Mouse (Mus musculus): ENCODE results near the gene Daam1. TPM values are rescaled to one million over a fixed set of nuclear protein-coding genes. Genes with fewer than 3 reads are reported as not detected.

Daam1 gene
- polyA plus RNA-seq, 2 experiments from 2014 or later = 1.9 to 2.0 TPM

DNA sequence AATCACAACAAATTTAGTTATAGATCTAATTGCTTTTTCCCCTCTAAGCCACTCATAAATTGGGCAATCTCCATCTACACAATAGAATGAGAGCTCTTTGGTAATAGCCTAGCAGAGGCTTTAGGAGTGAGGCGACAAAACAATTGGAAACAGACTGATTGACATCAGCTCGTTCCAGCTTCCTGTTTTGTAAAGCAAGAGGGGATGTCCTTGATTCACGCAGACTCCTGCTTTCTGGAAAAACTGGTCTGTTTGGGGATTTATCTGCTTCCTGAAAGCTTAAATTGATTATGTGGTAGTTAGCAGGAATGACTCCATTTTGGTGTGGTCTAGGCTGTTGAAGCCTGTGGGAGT is 33.6 kb downstream of the Daam1 start:
- no peak for ATAC-seq

DNA sequence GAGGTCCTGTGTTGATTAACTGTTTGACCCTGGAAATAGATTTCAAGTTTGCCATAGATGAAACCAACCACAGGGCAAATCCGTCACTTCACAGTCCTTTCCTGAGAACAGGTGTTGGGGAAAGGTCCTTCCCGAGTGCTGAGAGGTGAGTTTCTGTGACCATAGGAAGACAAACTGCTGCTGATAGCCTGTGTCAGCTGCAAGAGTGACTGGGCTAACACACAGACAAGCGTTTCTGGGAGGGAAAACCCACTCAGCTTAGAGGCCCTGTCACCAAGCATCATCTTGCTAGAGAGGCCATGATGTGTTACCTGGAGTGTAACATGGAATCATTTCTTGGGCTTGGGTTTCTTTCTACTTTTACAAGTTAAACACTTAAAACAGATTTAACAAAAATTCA is 35.1 kb downstream of the Daam1 start:
- ATAC-seq = no peak

DNA sequence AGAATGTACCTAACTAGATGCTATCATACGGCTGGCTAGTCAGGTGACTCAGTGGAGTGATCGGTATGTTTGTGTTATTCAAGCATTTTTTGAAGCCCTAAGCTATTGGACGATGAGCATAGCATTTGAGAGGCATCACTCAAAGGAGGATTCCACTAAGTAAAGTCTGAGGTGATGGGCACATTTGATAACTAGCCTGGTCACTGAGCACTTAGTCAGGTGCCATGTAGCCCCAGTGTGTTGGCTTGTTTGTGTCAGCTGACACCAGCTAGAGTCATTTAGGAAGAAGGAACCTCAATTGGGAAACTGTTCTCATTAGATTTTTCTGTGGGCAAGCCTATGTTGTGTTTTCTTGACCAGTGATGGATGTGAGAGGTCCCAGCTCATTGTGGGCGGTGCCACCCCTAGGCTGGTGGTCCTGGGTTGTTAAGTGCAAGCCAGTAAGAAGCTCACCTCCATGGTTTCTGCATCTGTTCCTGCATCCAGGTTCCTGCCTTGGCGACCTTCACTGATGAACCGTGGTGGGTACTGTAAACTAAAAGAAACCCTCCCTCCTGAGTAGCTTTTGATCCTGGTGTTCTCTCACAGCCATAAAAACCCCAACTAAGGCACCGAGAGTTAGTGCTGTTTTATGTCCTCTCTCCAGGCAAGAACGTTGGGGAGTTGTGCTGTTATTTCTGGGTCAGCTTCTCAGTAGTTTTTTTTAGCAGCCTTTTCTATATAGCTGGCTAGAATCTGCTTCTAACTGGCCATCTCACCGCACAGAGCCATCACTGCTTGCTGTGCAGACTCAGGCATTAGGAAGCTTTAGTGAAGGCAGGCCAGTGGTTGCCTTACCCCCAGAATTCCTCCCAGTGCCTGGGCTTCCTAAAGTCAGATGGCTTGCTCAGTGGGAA is 36.7 kb downstream of the Daam1 start:
- no peak for ATAC-seq

DNA sequence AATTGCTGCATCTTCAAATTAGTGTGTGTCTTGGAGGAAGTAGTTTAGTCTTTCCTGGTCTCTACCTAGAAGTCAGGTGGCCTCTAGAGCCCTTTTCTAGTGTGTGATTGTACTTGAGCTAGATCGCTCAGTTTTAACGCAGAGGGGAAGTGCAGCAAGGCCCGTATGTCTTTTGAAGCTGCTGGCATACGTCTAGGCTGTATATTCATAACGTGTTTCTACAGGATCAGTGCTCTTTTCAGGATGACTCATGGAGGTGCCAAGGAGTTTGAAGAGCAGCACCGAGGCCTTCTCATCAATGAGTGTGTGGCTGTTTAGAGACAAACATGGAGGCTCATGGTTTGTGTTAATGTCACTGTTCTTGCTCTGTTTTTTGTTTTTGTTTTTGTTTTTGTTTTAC is 39.8 kb downstream of the Daam1 start:
- ATAC-seq = no peak

DNA sequence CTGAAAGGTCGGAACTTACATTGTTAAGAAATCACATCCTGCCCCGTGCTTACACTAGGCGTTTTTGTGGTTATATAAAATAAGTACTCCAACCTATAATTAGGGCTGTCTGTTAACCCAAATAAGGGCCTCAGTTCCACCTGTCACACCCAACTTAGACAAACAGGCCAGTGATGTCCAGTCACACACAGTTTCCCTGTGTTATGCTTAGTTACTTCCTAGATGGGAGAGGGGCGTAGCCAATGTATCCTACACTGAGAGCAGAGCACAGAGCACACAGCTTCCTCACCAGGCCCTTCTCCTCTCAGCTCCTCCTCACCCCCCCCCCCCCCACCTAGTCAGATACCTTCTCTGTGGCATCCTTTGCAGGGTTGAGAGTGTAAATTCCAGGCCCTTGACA is 41.5 kb downstream of the Daam1 start:
- no peak for ATAC-seq

DNA sequence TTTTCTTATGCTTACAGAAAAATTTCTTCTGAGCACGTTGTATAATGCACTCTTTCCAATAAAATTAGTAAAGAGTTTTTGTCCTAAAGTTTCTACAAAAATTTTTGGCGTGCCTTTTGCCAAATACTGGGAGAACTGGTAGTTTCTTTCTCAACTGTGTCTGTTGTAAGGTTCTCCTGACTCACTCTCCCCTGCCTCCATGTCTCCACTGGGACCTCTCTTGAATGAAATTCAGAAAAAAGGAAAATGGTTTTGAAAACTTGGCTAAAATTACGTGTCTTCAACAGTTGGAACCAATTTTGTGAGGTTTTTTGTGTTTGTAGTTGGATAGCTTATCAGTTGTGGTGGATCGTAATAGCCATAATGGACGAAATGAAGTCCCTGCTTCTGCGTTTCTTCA is 43.7 kb downstream of the Daam1 start:
- no peak for ATAC-seq

DNA sequence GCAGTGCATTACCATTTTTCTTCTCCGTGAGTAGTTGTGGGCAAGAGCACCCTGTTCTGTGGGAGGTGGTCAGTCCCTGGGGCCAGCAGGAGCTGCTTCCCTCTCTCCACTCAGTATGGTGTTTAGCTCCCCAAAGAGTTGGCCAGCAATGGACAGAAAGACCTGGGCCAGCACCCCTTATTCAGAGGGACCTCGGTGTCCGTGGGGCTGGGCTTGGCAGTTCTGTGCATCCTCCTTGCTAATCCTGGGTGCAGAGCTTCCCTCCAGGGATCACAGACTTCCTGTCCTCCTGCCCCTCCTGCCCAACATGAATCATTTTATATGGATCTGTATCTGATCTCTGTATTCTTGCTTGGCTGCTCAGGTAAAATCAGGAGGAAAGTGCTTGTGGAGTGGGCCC is 44.1 kb downstream of the Daam1 start:
- no peak for ATAC-seq

DNA sequence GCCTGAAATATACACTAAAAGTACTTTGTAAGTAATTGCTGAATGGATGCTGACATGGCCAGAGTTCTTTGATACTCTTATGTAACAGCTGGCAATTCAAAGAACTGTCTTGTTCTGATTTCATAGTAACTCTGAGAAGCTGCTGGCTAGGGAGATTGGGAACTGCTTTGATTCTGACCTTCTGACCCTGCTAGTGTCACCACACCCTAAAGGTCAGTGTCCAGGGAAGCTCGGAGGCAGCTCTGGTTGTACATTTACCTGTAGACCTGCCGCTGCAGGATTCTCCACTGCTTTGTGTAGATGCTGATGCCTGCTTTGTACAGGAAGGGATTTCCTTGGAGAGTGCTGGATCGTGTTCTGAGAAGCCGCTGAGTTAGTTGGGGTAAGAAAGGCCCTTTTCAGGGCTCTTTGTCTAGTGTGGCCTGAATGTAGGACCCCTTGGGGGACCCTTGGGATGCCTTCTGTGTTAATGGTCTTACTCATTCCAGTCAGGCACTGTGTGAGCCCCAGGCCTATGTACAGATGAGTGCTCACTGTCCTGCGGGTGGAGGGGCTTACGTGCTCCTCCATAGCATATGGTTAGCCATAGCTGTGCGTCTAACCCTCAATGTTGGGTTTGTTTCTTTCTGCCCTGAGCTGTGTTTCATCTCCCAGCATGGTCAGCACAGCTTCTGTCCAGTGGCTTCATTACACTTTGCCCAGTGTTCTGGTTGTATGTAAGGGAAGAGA is 45.0 kb downstream of the Daam1 start:
- ATAC-seq = no peak

DNA sequence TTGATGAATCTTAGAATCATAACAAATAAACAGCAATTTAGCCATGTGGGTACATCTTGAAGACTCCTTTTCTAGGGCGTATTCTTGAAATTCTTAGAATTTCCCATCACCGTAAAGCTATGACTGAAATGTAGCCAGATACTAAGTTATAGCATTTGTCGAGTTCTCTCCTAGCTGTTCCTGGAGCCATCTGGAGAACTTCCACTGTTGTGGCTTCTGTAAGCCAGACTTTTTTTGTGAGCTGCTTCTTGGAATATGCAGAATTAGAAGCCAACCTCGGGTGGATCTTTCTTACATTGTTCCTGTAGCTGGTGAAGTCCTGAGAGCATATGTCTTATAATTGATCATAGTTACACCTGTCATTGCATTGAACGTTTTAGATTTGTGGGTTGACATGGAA is 50.1 kb downstream of the Daam1 start:
- no peak for ATAC-seq

DNA sequence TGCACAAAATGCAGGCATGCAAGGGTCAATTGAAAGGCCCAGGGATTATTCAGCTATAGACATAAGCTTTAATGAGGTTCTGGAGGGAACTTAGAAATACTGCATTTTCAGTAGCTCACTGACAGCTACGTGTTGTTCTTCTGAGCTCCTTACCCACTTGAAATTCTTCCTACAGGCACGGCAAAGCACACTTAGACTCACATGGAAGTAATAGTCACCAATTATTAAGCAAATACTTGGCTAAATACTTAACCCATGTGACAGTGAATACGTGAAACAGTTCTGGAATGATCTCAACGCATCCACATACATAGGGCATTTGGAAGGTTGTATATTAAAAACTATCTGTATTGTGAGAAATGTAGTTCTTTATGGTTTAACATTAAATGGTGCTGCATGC is 50.6 kb downstream of the Daam1 start:
- ATAC-seq = no peak

DNA sequence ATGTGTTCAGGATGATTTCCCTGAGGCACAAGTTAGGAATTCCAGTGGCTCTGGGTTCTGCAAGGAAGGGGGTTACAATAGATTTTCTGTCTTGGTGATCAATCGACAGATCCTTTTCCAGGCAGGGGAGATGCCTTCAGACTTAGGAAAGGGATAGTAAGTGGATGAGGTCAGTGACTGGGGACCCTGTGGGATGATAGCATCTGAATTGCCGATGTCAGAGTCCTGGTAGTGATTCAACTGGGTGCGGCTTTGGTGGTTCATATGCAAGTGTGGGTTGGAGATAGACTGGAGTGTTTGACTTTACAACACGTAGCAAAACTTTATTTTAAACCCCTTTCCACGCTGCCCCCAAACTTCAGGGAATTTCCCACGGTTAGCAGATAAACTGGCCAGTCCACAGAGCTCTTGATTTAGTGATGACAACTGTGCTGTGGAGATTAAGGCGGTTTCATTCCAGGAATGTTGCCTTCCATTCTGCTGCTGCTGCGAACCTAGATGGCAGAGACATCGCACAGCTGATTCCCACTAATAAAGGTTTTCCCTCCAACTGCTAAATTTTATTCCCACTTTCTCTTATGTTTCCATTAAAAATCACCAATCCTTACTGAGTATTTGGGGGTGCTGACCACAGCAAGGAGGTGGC is 52.3 kb downstream of the Daam1 start:
- ATAC-seq = no peak

DNA sequence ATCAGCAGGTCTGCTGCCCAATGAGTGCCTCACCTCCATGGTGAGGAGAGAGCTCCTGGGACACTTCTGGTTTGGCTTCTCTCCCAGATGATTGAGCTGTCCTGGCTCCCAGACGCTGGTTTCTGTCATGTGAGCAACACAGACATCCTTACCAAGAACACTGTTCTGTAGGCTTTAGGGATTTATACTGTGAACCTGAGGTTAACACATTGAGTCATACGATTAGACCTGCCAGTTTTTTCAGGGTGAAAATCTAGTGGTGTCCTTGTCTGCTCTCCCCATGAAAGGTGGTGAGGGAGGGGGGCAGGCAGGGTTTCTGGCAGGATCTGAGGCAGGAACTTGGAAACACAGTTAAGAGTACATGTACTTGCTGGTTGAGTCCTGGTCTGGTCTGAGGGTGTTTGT is 54.3 kb downstream of the Daam1 start:
- no peak for ATAC-seq

DNA sequence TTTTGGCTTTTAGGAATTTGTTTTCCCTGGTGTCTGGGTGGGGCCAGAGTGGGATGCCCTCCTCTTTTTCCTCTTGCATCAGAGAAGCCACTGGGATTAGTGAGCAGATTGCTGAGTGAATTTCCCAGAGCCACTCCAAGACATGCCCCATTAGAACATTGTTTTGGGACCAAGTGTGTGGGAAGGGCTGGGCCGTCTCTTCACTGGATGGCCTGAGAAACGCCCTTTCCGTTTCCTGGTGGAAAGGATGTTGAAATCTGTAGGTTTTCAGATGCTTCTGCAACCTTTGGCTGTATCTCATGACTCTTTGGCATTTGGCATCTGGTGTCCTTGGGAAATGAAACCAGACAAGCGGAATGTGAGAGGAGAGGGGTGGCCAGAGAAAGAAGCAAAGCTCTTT is 54.8 kb downstream of the Daam1 start:
- ATAC-seq = no peak

DNA sequence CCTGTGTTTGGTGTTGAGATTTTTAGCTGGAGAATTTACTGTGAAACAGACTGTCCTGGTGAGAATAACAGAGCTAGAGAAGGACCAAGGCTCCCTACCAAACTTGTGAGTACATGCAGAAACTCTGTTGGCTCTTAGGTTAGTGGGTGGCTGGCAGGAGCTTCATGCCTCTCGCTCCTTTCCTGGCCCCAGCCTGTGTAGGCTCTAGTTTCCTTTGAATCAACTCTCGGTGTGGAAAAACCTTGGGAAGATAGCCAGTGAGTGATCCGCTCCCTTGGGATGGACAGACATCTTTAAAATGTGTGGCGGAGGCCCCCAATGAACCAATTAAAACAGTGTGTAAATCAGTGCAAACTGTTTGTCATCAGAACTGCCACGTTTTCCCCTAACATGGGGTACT is 55.5 kb downstream of the Daam1 start:
- ATAC-seq = no peak

DNA sequence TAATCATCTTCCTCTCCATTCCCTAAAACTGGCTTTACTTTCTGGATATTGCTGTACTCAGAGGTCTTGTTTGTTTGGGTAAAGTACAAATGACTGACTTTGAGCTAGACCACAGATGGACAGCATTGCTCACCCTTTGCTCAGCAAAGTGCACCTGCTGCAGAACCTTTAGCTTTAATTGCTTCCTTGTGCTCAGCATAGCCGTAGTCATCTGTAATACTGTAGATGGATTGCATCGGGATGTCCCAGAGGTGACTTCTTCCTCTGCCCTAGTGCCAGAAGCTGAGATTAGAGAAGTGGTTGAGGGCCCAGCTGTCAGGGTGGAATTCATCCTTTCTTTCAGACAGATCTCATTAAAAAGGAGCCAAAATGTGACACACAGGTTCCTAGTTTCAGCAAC is 56.1 kb downstream of the Daam1 start:
- ATAC-seq = no peak

DNA sequence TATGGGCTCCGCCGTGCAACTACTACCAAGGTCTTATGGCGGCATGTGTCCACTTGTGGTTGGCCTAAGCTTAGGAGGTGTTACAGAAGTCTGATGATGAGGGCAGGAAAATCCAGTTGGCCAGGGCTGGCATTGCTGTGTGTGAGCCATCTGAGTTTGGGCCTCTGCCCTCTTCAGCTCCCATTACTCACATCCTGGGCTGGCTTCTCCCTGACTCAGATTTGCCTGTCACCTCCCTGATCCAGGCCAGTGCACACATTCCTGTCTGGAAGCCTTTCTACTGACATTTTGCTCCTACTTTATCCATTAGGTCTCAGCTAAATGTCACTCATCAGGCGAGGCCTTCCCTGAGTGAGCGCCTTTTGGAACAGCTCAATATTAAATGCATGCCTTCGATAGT is 57.5 kb downstream of the Daam1 start:
- no peak for ATAC-seq

DNA sequence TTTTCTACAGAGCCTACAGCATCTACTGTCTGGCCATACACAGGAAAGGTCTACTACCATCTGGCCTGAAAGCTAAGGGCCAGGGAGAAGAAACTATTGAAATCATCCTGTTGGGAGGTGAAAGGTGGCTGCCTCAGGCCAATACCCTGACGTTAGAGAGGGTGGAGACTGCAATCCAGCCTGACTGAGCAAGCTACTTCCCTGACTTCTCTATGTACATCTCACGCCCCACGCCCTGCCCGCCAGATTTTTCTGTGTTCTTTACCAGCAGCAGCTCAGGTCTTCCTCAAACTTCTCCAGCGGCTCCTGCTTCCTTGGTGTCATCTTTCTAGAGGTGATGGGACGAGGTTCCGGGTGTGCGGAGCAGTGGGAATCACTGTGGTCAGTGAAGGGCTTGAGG is 58.4 kb downstream of the Daam1 start:
- no peak for ATAC-seq

DNA sequence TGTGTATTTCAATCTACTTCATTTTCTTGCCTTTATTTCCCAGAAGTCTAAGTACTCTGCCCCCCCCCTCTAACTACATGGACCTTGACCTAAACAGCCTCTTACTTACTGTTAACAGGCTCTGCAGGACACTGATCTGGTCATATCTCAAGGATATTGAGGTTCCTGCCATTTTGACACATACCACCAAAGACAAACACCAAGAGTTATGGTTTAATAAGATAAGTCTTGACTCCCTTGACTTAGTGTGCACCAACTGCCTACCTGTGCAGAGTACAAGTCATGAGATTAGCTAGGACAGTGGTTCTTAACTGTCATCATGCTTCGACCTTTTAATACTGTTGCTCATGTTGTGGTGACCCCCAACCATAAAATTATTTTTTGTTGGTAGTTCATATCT is 59.4 kb downstream of the Daam1 start:
- no peak for ATAC-seq

DNA sequence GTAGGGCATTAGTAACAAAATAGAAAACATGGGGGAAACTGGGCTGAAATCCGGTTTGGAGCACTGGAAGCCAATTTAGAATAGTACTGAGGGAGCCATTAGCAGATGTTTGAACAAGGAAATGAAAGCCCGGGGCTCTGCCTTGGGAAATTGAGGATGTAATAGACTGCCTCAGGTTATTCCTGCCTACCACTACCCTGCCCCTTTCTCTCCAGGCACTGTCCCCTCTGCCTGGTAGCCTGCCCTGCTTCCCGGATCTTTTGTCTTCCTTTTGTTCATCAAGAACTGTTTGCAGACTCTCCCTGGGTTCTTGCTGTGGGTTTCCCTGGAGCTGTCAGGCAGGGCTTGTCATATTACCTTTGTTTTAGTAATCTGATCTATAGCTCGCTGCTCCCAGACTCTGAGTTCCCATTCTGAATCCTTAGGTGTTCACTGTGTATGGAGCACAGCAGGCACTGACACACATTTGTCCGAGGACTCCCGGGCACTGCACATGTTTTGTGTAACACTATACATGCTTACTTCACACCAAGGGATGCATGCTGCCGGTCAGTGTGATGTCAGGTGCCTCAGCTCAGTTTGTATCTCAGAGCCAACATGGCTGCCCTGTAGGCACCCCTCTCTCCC is 61.0 kb downstream of the Daam1 start:
- ATAC-seq = no peak

DNA sequence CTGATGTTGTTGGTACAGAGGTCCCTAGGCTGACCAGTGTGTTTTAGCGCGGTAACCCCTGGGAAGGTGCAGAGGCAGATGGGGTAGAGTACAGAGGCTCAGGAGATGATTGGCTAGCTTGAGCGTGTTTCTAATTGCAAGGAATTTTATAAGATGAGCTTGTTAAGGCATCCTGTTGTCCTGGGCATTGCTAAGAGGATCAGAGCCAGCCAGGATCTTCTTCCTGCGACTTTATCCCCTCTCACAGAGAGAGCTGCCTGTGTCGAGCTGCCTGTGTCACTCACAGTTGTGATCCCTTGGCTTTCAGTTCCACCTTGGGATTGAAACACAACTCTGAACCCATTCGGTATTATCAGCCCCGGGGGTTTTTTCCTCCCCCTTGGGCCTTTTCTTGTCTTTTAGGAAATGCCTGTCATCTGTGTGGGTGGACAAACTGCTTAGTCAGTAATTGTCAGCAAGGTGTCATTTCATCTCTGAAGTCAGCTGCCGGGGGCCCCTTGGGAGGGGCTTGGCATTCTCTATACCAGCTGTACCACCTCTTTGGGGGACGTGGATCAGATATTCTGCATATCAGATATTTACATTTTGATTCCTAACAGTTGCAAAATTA is 62.2 kb downstream of the Daam1 start:
- ATAC-seq = no peak

DNA sequence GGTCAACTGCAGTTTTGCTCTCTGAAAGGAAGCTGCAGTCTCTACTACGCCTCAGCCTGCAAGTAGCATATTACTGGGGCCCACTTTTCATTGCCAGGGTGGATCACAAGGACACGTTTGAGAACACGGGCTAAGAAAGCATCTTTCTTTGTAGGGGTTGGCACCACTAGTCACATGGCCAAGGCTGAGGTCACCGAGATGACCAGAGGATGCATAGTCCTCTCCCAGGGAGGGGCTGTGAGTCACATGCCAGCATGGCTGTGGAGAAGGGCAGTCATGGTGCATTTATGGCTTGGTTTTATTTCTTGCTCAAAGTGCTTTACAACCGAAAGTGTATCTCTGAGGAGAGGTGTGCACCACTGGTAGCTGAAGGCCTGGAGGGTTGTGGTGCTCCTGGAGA is 67.4 kb downstream of the Daam1 start:
- no peak for ATAC-seq

DNA sequence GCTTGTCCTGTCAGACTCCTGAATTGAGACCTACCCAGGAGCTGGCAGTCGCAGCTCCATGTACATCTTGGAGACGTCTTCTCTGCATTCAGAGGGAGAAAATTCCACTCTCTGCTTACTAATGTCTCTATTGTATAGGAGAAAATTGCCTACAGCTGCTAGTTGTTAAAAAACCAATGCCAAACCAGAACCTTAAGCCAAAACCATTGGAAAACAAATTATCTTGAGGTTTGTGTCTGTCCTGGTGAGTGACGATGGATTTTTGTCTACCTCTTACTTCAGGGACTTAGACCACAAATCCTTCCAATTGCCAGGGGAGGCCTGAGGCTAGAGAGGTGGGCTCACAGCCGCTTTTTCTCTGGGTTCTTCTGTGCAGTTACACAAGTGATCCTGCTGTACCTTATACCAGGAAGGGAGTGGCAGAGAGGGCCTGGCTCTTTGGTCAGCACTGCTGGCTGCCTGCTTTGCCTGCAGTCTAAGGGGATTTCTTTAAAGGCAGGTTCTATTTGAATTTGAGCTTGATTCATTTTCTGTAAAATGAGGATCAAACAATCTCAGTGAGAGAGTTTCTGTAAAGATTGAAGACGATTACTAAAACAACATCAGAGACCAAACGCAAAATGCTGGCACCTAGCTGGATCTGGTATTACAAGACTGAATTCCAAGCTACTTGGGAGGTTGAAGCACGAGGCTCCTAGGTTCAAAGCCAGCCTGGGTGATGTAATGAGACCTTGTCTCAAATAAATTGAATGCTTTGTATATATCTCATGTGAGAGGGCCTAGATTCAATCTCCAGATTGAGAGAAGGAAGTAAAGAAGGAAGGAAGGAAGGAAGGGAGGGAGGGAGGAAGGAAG is 68.0 kb downstream of the Daam1 start:
- ATAC-seq = no peak

All from activated CD4-positive, CD25-positive, alpha-beta regulatory T cell, adult 4 months (primary cell).